Mouse (Mus musculus): ENCODE measurements at regions not wholly inside any gene's neighbourhood (a gene's known extent, or its start where the extent isn't known, plus 50 kb on each side); places are given as distances from the start of the nearest gene placed in this dataset.

GRCm38 (mm10) chr16:44608586-44608985 lies 49.9 kb upstream of the Boc start:
- no peak overlapping the region for H3K9ac ChIP-seq (replicated peaks)
- 97% methylated on average over 1 of the region's 1 CpGs for WGBS

More at GRCm38 (mm10) chr16:44608586-44608985, 49.9 kb upstream of the Boc start:
- Histone ChIP-seq H3K36me3 (no peaks in the 10 kb centered on the region), H3K4me3 (replicated peaks) (no peak overlapping the region), H3K4me2 (no peak overlapping the region), H3K9me3 (replicated peaks) (no peaks in the 10 kb centered on the region), H3K4me1 (no peaks in the 10 kb centered on the region), H3K27ac (replicated peaks) (no peak overlapping the region), H3K27me3 (replicated peaks) (no peaks in the 10 kb centered on the region)
- no peak for ATAC-seq (ENCODE audit: low FRiP score)
